Comparison of ENCODE assay signal across 8 mouse cellular contexts in genomic region chr2:75831881-75832633, GRCm38 (mm10). TPM values are rescaled to one million over a fixed set of nuclear protein-coding genes. Genes with fewer than 3 reads are reported as not detected.
DNase-seq lines count a peak whose midpoint lies in the region; ATAC-seq lines count a peak whose summit lies in the region.

Gene Agps, plus strand, starts transcription at chr2:75832177.

- ATAC-seq in frontal cortex, adult (ENCODE audit: low TSS enrichment): peak; percentile 96
- ATAC-seq in hindbrain, embryonic 11.5 days (ENCODE audit: low FRiP score): peak; percentile 97

- H3K27ac ChIP-seq in hindbrain, embryonic 11.5 days (ENCODE audit: low read depth, low read length): peak within 1 kb of the TSS; percentile 85

- no peaks in the 10 kb centered on the region for H3K27me3 ChIP-seq in hindbrain, embryonic 11.5 days (ENCODE audit: control insufficient read depth, insufficient read depth, low read length)

- under 1% methylated on average over 59 of the region's 86 CpGs for WGBS in hindbrain, embryonic 11.5 days

- no peaks in the 10 kb centered on the region for H3K9me3 ChIP-seq in hindbrain, embryonic 11.5 days (ENCODE audit: control insufficient read depth, low read length)

- H3K36me3 ChIP-seq in hindbrain, embryonic 11.5 days (ENCODE audit: control insufficient read depth, insufficient read depth, low read length): no peaks in the 10 kb centered on the region

- peak within 1 kb of the TSS; percentile 82 for H3K4me2 ChIP-seq in hindbrain, embryonic 11.5 days (replicated peaks; ENCODE audit: low read depth, low read length)

- H3K4me1 ChIP-seq in hindbrain, embryonic 11.5 days (replicated peaks; ENCODE audit: control insufficient read depth, insufficient read depth, low read length): 0 out of 2 replicates have a peak, but pooled peaks cover 3% of the 10 kb centered on the region

- H3K4me3 ChIP-seq in hindbrain, embryonic 11.5 days (ENCODE audit: low read depth, low read length): peak within 1 kb of the TSS; percentile 83

- peak; percentile 52 for DNase-seq in MEL-GATA-1-ER (ENCODE audit: extremely low read depth, low read depth)
- peak; percentile 86 for DNase-seq in cerebellum, adult 8-10 months
- peak; percentile 89 for DNase-seq in hindbrain, embryonic 11.5 days (ENCODE audit: low spot score)
- peak; percentile 74 to 88 for DNase-seq in layer of hippocampus, postnatal 10 days (ENCODE audit: low spot score in 2 of 2)
- DNase-seq in lung, postnatal 10 days: peak; percentile 90
- DNase-seq in ovary, postnatal 36 days (ENCODE audit: low spot score): peak; percentile 92
- peak; percentile 91 for DNase-seq in thymus, postnatal 25 days

- H3K9ac ChIP-seq in hindbrain, embryonic 11.5 days (ENCODE audit: low read depth, low read length): peak within 1 kb of the TSS; percentile 92

RNA-seq across cellular contexts. Expression of gene Agps, which starts in this region (rescaled TPM):
- polyA plus RNA-seq in hindbrain, embryonic 11.5 days (2014; fragmentation: Nextera tagmentation; extraction: Ambion mirVana): 50.7 and 53.4 TPM in 2 replicates
- total RNA-seq in layer of hippocampus, postnatal 10 days (2021): 10 to 100 TPM; 58.4 to 58.7 TPM

Comparison
In these comparisons a context has a peak if more than half of its experiments do, and no peak if none do; other contexts are left out.
1. Peak in every context shown above with its lines: DNase-seq, ATAC-seq, H3K4me3 ChIP-seq and H3K27ac ChIP-seq.